Mouse (Mus musculus) spleen, postnatal 10 days (tissue): ENCODE results near the gene Ascl1.

Experiments used
- DNase-seq, 2 experiments: peaks; one replicate each; pipeline ENCODE4 v3.0.0; 2021 to 2022; ENCODE audit warnings: low spot score in 2 of 2

Gene Ascl1

GRCm38 (mm10) chr10:87485721-87486620, 7.5 kb downstream of the Ascl1 start:
- no peak for DNase-seq

GRCm38 (mm10) chr10:87484831-87485720, 8.4 kb downstream of the Ascl1 start:
- DNase-seq: no peak

GRCm38 (mm10) chr10:87477895-87478294, 15.6 kb downstream of the Ascl1 start:
- no peak for DNase-seq

GRCm38 (mm10) chr10:87474971-87475370, 18.5 kb downstream of the Ascl1 start:
- no peak for DNase-seq

- no peak for DNase-seq
Measured at GRCm38 (mm10) chr10:87473475-87474131, 19.9 kb downstream of the Ascl1 start.

- DNase-seq: no peak
Measured at GRCm38 (mm10) chr10:87450777-87451176, 42.7 kb downstream of the Ascl1 start.

GRCm38 (mm10) chr10:87449368-87449767, 44.1 kb downstream of the Ascl1 start:
- no peak for DNase-seq

GRCm38 (mm10) chr10:87448257-87448656, 45.2 kb downstream of the Ascl1 start:
- DNase-seq: no peak

- DNase-seq: no peak
Measured at GRCm38 (mm10) chr10:87447754-87448095, 45.7 kb downstream of the Ascl1 start.

GRCm38 (mm10) chr10:87446829-87447753, 46.4 kb downstream of the Ascl1 start:
- DNase-seq: no peak

- no peak for DNase-seq
Measured at GRCm38 (mm10) chr10:87446139-87446828, 47.2 kb downstream of the Ascl1 start.
